Mouse (Mus musculus): ENCODE measurements around the gene Pml.
"Not testable (repeated sequence)": the region's sequence is repeated elsewhere in the genome, so short reads cannot be mapped to it uniquely, and the experiment has no call there.

GRCm38 (mm10) chr9:58253805-58254122 is 4.2 kb upstream of the Pml start:
- TF ChIP-seq GATA1 (IDR thresholded peaks at IDR 0.05; ENCODE audit: borderline replicate concordance, low read length); CTCF (IDR thresholded peaks at IDR 0.05; ENCODE audit: low read depth, low read length); TAL1 (conservative IDR thresholded peaks at IDR 0.05; ENCODE audit: low read depth, low read length); GATA2 (IDR thresholded peaks at IDR 0.05; ENCODE audit: borderline replicate concordance, low read depth, low read length): not testable (repeated sequence)

Data from G1E (cell line).